Mouse (Mus musculus): Measurements from ENCODE around the gene AI413582.

DNA sequence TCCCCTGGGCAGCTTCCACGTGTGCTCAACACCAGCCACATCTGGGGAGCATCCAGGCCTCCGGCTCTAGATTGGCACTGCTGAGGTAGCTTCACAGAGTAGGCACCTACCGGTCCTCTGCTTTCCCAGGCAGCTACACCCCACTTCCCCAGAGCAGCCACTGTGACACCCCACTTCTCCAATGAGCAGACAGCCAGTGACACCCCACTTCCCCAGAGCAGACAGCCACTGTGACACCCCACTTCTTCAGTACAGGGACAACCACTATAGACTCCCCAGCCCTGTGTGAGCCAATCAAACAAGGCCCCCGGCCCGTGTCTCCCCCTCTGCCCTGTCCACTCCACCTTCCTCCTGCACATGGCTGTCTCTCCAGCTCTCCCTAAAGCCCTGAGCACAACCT lies 46.4 kb upstream of the AI413582 start:
- TF ChIP-seq POLR2A (IDR thresholded peaks at IDR 0.05; ENCODE audit: control insufficient read depth, low read depth, low read length) (no peak), CTCF (IDR thresholded peaks at IDR 0.05; ENCODE audit: control insufficient read depth, insufficient read depth, insufficient replicate concordance, low read depth, low read length) (no peak)

Data from testis, adult 2 months (tissue).